Mouse (Mus musculus): ENCODE data around the gene Tmem107. TPM values are rescaled to one million over a fixed set of nuclear protein-coding genes. Genes with fewer than 3 reads are reported as not detected.
A peak's percentile ranks its signal among the peaks of the same experiment; 100 is the strongest.

Gene Tmem107
- polyA plus RNA-seq, 1 experiment from 2014 or later, result 62.9 TPM

DNA sequence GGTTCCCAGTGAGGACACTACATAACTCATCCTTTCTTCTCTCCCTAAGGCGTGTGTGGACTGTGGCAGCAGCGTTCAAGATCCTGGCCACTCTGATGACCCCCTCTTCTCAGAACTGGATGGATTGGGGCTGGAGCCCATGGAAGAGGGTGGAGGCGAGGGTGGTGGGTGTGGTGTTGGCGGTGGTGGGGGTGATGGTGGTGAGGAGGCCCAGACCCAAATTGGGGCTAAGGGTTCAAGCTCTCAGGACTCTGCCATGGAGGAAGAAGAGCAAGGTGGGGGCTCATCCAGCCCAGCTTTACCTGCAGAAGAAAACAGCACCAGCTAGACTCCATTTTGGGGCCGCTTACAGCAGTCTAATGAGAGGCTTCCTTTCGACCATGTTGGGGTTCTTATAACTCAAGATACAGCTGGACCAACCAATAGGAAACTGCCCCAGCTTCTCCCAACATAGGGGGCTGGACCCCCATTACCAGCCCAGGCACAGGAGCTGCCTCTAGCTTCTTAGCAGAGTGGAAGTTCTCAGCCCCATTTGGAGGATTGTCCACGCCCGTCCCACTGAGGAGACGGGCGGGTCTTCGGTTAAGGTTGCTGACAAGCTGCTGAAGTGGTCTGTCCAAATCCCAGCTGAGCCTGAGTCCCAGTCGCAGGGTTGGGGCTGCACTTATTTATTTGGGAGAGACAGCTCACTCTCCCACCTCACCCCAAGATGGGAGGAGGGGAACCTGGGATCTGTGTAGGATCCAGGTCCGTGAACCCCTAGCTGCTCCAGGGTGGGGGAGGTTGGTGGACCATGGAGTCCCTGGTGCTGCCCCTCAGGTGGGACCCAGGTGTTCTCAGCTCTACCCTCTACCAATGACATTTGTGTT is 38.7 kb downstream of the Tmem107 start:
- no peaks in the 10 kb centered on the region for H3K27me3 ChIP-seq (replicated peaks; ENCODE audit: insufficient read depth, low read length)
- H3K9ac ChIP-seq (replicated peaks; ENCODE audit: low read depth), result no peak overlapping the region
- no peak for TF ChIP-seq CTCF (IDR thresholded peaks at IDR 0.05)
- no peak for TF ChIP-seq EP300 (IDR thresholded peaks at IDR 0.05)
- WGBS, result 76% methylated on average over 13 of the region's 13 CpGs
- no peak overlapping the region for H3K4me3 ChIP-seq (ENCODE audit: low read depth, low read length)
- H3K27ac ChIP-seq (ENCODE audit: low read length), result no peak overlapping the region
- H3K9me3 ChIP-seq (ENCODE audit: low read length), result no peaks in the 10 kb centered on the region
- ATAC-seq (no peak), DNase-seq (ENCODE audit: low spot score) (peak; percentile 33)
- H3K36me3 ChIP-seq (ENCODE audit: insufficient read depth, low read length), result peaks cover 54% of the 10 kb centered on the region
- H3K4me1 ChIP-seq (ENCODE audit: insufficient read depth, low read depth, low read length), result 0 out of 2 replicates have a peak, but pooled peaks cover 3% of the 10 kb centered on the region
- no peak overlapping the region for H3K4me2 ChIP-seq (replicated peaks; ENCODE audit: low read depth, low read length)

DNA sequence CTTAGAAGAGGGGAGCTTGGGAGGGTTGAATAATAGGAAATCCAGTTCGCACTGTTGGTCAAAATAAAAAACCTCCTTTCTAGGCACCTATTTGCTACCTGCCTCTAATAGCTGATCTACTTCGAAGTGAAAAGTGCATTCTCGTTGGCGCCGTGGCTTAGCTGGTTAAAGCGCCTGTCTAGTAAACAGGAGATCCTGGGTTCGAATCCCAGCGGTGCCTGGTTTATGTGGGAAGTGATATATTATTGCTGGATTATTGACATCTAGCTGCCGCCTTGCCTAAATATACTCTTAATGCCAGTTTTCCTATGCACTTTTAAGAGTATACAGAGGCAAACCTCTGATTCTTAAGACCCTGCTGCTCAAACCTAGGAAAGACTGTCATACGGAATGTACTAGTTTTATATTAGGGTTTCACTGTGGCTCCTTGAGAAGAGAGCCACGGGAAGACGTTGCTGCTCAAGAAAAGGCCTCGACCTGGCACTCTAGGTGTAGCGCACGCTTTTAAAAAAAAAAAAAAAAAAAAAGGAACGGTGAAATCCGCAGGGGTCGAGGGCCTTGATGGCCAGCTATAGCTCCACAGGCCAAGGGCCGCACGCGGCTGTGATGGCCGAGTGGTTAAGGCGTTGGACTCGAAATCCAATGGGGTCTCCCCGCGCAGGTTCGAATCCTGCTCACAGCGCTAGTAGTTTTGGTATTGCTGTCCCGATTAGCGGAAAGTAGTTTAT is 39.9 kb downstream of the Tmem107 start:
- H3K4me3 ChIP-seq (ENCODE audit: low read depth, low read length), result peak overlapping the region; percentile 30
- no peak overlapping the region for H3K27ac ChIP-seq (ENCODE audit: low read length)
- H3K9me3 ChIP-seq (ENCODE audit: low read length), result no peaks in the 10 kb centered on the region
- DNase-seq (ENCODE audit: low spot score), result peak; percentile 69
- WGBS, result 2% methylated on average over 29 of the region's 30 CpGs
- 0 out of 2 replicates have a peak, but pooled peaks cover 3% of the 10 kb centered on the region for H3K4me1 ChIP-seq (ENCODE audit: insufficient read depth, low read depth, low read length)
- peaks cover 42% of the 10 kb centered on the region for H3K36me3 ChIP-seq (ENCODE audit: insufficient read depth, low read length)
- peak; percentile 66 for ATAC-seq
- no peaks in the 10 kb centered on the region for H3K27me3 ChIP-seq (replicated peaks; ENCODE audit: insufficient read depth, low read length)
- H3K4me2 ChIP-seq (replicated peaks; ENCODE audit: low read depth, low read length), result peak overlapping the region; percentile 49
- TF ChIP-seq EP300 (IDR thresholded peaks at IDR 0.05) (peak; percentile 44), CTCF (IDR thresholded peaks at IDR 0.05) (no peak)
- H3K9ac ChIP-seq (replicated peaks; ENCODE audit: low read depth), result no peak overlapping the region

DNA sequence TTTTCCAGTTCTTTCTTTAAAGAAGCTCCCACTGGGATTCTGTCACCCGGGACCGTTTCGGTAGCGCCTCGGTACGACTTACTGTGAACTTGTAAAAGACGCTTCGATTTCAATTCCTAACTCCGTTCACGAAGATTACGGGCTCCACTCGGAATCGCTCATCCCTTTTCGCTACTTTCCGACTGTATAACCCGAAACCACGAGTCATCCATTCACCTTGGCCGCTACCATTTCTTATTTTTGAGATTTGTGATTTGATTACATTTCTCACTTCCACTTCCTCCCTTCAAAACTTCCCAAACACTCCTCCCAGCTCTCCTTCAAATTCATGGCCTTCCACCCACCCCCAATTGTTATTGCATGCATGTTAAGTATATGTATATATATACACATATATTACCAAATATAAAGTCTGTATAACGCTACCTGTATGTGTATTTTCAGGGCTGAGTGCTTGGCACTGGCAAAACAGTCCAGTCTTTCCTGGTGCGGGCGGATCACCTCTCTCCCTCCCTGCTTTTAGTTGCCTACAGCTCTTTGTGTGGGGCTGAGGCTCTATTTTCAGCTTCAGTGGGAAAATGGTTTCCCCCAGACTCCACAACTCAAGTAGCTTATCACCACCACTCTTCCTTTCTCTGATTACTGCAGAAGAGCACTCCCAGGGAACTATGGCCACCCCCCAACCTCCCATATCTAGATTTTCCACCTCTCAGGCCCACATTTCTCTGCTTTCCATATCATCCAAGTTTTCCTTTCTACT is 40.6 kb downstream of the Tmem107 start:
- Histone ChIP-seq H3K4me2 (replicated peaks; ENCODE audit: low read depth, low read length) (peak overlapping the region; percentile 49), H3K36me3 (ENCODE audit: insufficient read depth, low read length) (peaks cover 35% of the 10 kb centered on the region), H3K9me3 (ENCODE audit: low read length) (no peaks in the 10 kb centered on the region), H3K27ac (ENCODE audit: low read length) (no peak overlapping the region; the same call in 1 of the 2 replicates), H3K9ac (replicated peaks; ENCODE audit: low read depth) (no peak overlapping the region), H3K27me3 (replicated peaks; ENCODE audit: insufficient read depth, low read length) (no peaks in the 10 kb centered on the region), H3K4me3 (ENCODE audit: low read depth, low read length) (peak overlapping the region; percentile 30), H3K4me1 (ENCODE audit: insufficient read depth, low read depth, low read length) (0 out of 2 replicates have a peak, but pooled peaks cover 3% of the 10 kb centered on the region)
- 6% methylated on average over 21 of the region's 21 CpGs for WGBS
- TF ChIP-seq EP300 (IDR thresholded peaks at IDR 0.05), result no peak
- TF ChIP-seq CTCF (IDR thresholded peaks at IDR 0.05), result no peak
- DNase-seq (ENCODE audit: low spot score) (no peak), ATAC-seq (no peak)

DNA sequence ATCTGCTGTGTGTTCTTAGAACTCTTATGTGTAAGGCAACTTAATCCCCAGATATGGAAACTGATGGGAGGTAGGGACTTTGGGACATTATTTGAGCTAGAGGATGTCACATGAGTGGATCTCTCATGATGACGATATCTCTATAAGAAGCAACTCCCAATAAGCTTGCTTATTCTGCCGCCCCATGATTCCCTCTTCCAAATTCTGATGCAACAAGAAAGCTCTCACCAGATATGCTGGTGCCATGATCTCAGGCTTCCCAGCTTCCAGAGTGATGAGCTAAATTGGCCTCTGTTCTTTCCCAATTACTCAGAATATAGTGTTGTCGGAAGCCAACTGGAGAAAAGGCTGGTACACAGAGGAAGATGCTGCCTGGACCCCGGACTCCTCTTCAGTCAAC is 41.3 kb downstream of the Tmem107 start:
- ATAC-seq (peak; percentile 13; the same call in 1 of the 2 replicates), DNase-seq (ENCODE audit: low spot score) (peak; percentile 73)
- TF ChIP-seq EP300 (IDR thresholded peaks at IDR 0.05) (no peak), CTCF (IDR thresholded peaks at IDR 0.05) (no peak)
- Histone ChIP-seq H3K4me1 (ENCODE audit: insufficient read depth, low read depth, low read length) (0 out of 2 replicates have a peak, but pooled peaks cover 3% of the 10 kb centered on the region), H3K27me3 (replicated peaks; ENCODE audit: insufficient read depth, low read length) (no peaks in the 10 kb centered on the region), H3K27ac (ENCODE audit: low read length) (no peak overlapping the region), H3K9ac (replicated peaks; ENCODE audit: low read depth) (no peak overlapping the region), H3K9me3 (ENCODE audit: low read length) (no peaks in the 10 kb centered on the region), H3K36me3 (ENCODE audit: insufficient read depth, low read length) (peaks cover 28% of the 10 kb centered on the region), H3K4me3 (ENCODE audit: low read depth, low read length) (no peak overlapping the region), H3K4me2 (replicated peaks; ENCODE audit: low read depth, low read length) (no peak overlapping the region)
- 63% methylated on average over 4 of the region's 4 CpGs for WGBS

DNA sequence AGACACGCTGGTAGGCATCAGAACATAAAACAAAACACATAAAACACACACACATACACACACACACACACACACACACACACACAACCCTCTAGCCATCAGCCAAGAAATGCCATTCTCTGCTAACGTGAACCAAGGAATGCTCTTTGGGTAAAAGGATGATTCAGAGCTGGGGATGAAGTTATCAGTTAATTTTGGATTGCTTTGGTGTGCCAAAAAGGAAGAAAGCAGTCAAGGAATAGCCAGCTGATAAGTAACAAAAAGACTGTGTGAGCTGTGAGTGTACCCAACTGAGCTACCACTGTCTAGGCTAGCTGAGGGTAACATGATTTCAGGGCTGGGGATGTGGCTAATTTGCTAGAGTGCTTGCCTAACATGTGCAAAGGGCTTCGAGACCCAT is 43.4 kb downstream of the Tmem107 start:
- TF ChIP-seq EP300 (IDR thresholded peaks at IDR 0.05) (no peak), CTCF (IDR thresholded peaks at IDR 0.05) (no peak)
- H3K27me3 ChIP-seq (replicated peaks; ENCODE audit: insufficient read depth, low read length), result no peaks in the 10 kb centered on the region
- ATAC-seq (no peak), DNase-seq (ENCODE audit: low spot score) (no peak)
- H3K9me3 ChIP-seq (ENCODE audit: low read length), result no peaks in the 10 kb centered on the region
- H3K4me2 ChIP-seq (replicated peaks; ENCODE audit: low read depth, low read length), result no peak overlapping the region
- no peak overlapping the region for H3K27ac ChIP-seq (ENCODE audit: low read length)
- WGBS, result 53% methylated on average over 3 of the region's 3 CpGs
- H3K4me1 ChIP-seq (ENCODE audit: insufficient read depth, low read depth, low read length), result peaks cover 5% of the 10 kb centered on the region; the same call in 1 of the 2 replicates
- no peak overlapping the region for H3K4me3 ChIP-seq (ENCODE audit: low read depth, low read length)
- H3K36me3 ChIP-seq (ENCODE audit: insufficient read depth, low read length), result peaks cover 7% of the 10 kb centered on the region
- no peak overlapping the region for H3K9ac ChIP-seq (replicated peaks; ENCODE audit: low read depth)
